In genomic region chr3:88295272-88295671, GRCm38 (mm10) we compare ENCODE assay signal across 8 mouse cellular contexts. TPM values are rescaled to one million over a fixed set of nuclear protein-coding genes. Genes with fewer than 3 reads are reported as not detected.
DNase-seq lines count a peak whose midpoint lies in the region; ATAC-seq and TF ChIP-seq lines count a peak whose summit lies in the region.
"Not testable (repeated sequence)": the region's sequence is repeated elsewhere in the genome, so short reads cannot be mapped to it uniquely, and the experiment has no call there.
"Had no signal": no experiment of that assay in that cellular context is flagged by ENCODE, and none has a peak within 500 bp of the region (broad histone marks: within the 10 kb centered on the region; RNA-seq: fewer than 3 reads in every experiment).

No protein-coding gene starts in this region.

- not testable (repeated sequence) for H3K4me1 ChIP-seq in bone marrow macrophage, adult 2 months (ENCODE audit: control insufficient read depth, insufficient read depth, low read length)
- H3K4me1 ChIP-seq in forebrain, embryonic 10.5 days, result peaks cover 28% of the 10 kb centered on the region
- H3K4me1 ChIP-seq in heart, embryonic 12.5 days (replicated peaks), result peaks cover 14% of the 10 kb centered on the region
- peaks cover 26% of the 10 kb centered on the region for H3K4me1 ChIP-seq in hindbrain, embryonic 15.5 days (replicated peaks)
- peaks cover 16% of the 10 kb centered on the region for H3K4me1 ChIP-seq in limb, embryonic 12.5 days (replicated peaks)
- peaks cover 20% of the 10 kb centered on the region for H3K4me1 ChIP-seq in liver, postnatal 0 days (ENCODE audit: insufficient read depth)
- peaks cover 21% of the 10 kb centered on the region for H3K4me1 ChIP-seq in midbrain, embryonic 15.5 days

- H3K36me3 ChIP-seq in forebrain, embryonic 10.5 days (replicated peaks), result peaks cover 21% of the 10 kb centered on the region
- peaks cover 11% of the 10 kb centered on the region for H3K36me3 ChIP-seq in heart, embryonic 12.5 days
- H3K36me3 ChIP-seq in hindbrain, embryonic 15.5 days, result peaks cover 11% of the 10 kb centered on the region
- H3K36me3 ChIP-seq in limb, embryonic 12.5 days, result peaks cover 15% of the 10 kb centered on the region
- not testable (repeated sequence) for H3K36me3 ChIP-seq in liver, postnatal 0 days (replicated peaks; ENCODE audit: insufficient read depth, low read length); midbrain, embryonic 15.5 days (replicated peaks)

- not testable (repeated sequence) for H3K9ac ChIP-seq in heart, embryonic 12.5 days; limb, embryonic 12.5 days (replicated peaks); liver, postnatal 0 days (replicated peaks); midbrain, embryonic 15.5 days
- peak overlapping the region; percentile 57; the same call in 1 of the 2 replicates for H3K9ac ChIP-seq in hindbrain, embryonic 15.5 days

- 78% methylated on average over 1 of the region's 1 CpGs for WGBS in forebrain, embryonic 10.5 days
- WGBS in heart, embryonic 12.5 days, result 77% methylated on average over 1 of the region's 1 CpGs
- WGBS in hindbrain, embryonic 15.5 days, result 76% methylated on average over 1 of the region's 1 CpGs
- 76% methylated on average over 1 of the region's 1 CpGs for WGBS in limb, embryonic 12.5 days
- 45% methylated on average over 1 of the region's 1 CpGs for WGBS in liver, postnatal 0 days (ENCODE audit: insufficient replicate concordance)
- WGBS in midbrain, embryonic 15.5 days, result 86% methylated on average over 1 of the region's 1 CpGs

- H3K27ac ChIP-seq in bone marrow macrophage, adult 2 months (ENCODE audit: insufficient read depth, low read depth, low read length), result 0 out of 2 replicates have a peak overlapping the region, but pooled peaks have one; percentile 92
- H3K27ac ChIP-seq in forebrain, embryonic 10.5 days, result peak overlapping the region; percentile 96
- not testable (repeated sequence) for H3K27ac ChIP-seq in heart, embryonic 12.5 days (ENCODE audit: poor library complexity, severe bottlenecking); hindbrain, embryonic 15.5 days (replicated peaks); limb, embryonic 12.5 days; liver, postnatal 0 days (ENCODE audit: low read depth); midbrain, embryonic 15.5 days

- not testable (repeated sequence) for DNase-seq in forebrain, embryonic 10.5 days (ENCODE audit: extremely low spot score, low spot score); liver, postnatal 0 days

- H3K27me3 ChIP-seq in forebrain, embryonic 10.5 days (ENCODE audit: poor library complexity, severe bottlenecking); heart, embryonic 12.5 days (replicated peaks); hindbrain, embryonic 15.5 days; limb, embryonic 12.5 days; liver, postnatal 0 days (ENCODE audit: insufficient read depth, low read length); midbrain, embryonic 15.5 days (replicated peaks): not testable (repeated sequence)

- TF ChIP-seq EP300 in liver, postnatal 0 days (IDR thresholded peaks at IDR 0.05; ENCODE audit: low read depth), result not testable (repeated sequence)

- peak overlapping the region; percentile 71; the same call in 1 of the 2 replicates for H3K4me2 ChIP-seq in heart, embryonic 12.5 days
- H3K4me2 ChIP-seq in hindbrain, embryonic 15.5 days, result peak overlapping the region; percentile 74
- H3K4me2 ChIP-seq in limb, embryonic 12.5 days, result peak overlapping the region; percentile 89
- peak overlapping the region; percentile 93 for H3K4me2 ChIP-seq in liver, postnatal 0 days (ENCODE audit: low read depth, low read length)
- H3K4me2 ChIP-seq in midbrain, embryonic 15.5 days, result not testable (repeated sequence)

- not testable (repeated sequence) for TF ChIP-seq POLR2A in bone marrow macrophage, adult 2 months (IDR thresholded peaks at IDR 0.05; ENCODE audit: borderline replicate concordance, low read depth, low read length)

- H3K9me3 ChIP-seq in forebrain, embryonic 10.5 days; heart, embryonic 12.5 days (replicated peaks); hindbrain, embryonic 15.5 days; limb, embryonic 12.5 days; liver, postnatal 0 days (ENCODE audit: low read length); midbrain, embryonic 15.5 days: not testable (repeated sequence)

- not testable (repeated sequence) for ATAC-seq in heart, embryonic 12.5 days (ENCODE audit: insufficient number of reproducible peaks, low FRiP score); hindbrain, embryonic 15.5 days (ENCODE audit: low FRiP score, low read depth); limb, embryonic 12.5 days (ENCODE audit: insufficient number of reproducible peaks, insufficient read depth, low FRiP score, low TSS enrichment, low read depth); liver, postnatal 0 days; midbrain, embryonic 15.5 days (replicated peaks)

- not testable (repeated sequence) for TF ChIP-seq CTCF in bone marrow macrophage, adult 2 months (IDR thresholded peaks at IDR 0.05; ENCODE audit: low read depth, low read length); liver, postnatal 0 days (IDR thresholded peaks at IDR 0.05; ENCODE audit: low read depth)

- peak overlapping the region; percentile 75 for H3K4me3 ChIP-seq in bone marrow macrophage, adult 2 months (ENCODE audit: insufficient read depth, low read length)
- peak overlapping the region; percentile 84 for H3K4me3 ChIP-seq in forebrain, embryonic 10.5 days
- not testable (repeated sequence) for H3K4me3 ChIP-seq in heart, embryonic 12.5 days
- H3K4me3 ChIP-seq in hindbrain, embryonic 15.5 days, result peak overlapping the region; percentile 76; the same call in 1 of the 2 replicates
- H3K4me3 ChIP-seq in limb, embryonic 12.5 days (replicated peaks), result peak overlapping the region; percentile 73; the same call in 1 of the 2 replicates
- H3K4me3 ChIP-seq in liver, postnatal 0 days (ENCODE audit: low read depth, low read length), result peak overlapping the region; percentile 76; the same call in 1 of the 2 replicates
- peak overlapping the region; percentile 73; the same call in 1 of the 2 replicates for H3K4me3 ChIP-seq in midbrain, embryonic 15.5 days

RNA-seq across cellular contexts. Expression of gene Tsacc, which starts 1.5 kb away (rescaled TPM):
- 10.1 and 11.4 TPM in 2 replicates for polyA plus RNA-seq in bone marrow macrophage, adult 2 months (2012; ENCODE audit: insufficient read depth, insufficient read length, missing spikeins)
- polyA plus RNA-seq in forebrain, embryonic 10.5 days (2016; fragmentation: Nextera tagmentation; extraction: Ambion mirVana), result 14.3 TPM in 2 replicates
- 12.7 and 15.0 TPM in 2 replicates for polyA plus RNA-seq in heart, embryonic 12.5 days (2016; fragmentation: Nextera tagmentation; extraction: Ambion mirVana)
- 9.5 and 12.2 TPM in 2 replicates for polyA plus RNA-seq in hindbrain, embryonic 15.5 days (2015; fragmentation: Nextera tagmentation; extraction: Ambion mirVana)
- 13.5 and 14.3 TPM in 2 replicates for polyA plus RNA-seq in limb, embryonic 12.5 days (2016; fragmentation: Nextera tagmentation; extraction: Ambion mirVana)
- polyA plus RNA-seq in liver, postnatal 0 days (2015; fragmentation: Nextera tagmentation; extraction: Ambion mirVana), result 6.2 and 7.0 TPM in 2 replicates
- 8.7 and 9.9 TPM in 2 replicates for polyA plus RNA-seq in midbrain, embryonic 15.5 days (2015; fragmentation: Nextera tagmentation; extraction: Ambion mirVana)

RNA-seq across cellular contexts. Expression of gene Cct3, which starts 1.6 kb away (rescaled TPM):
- polyA plus RNA-seq in bone marrow macrophage, adult 2 months (2012; ENCODE audit: insufficient read depth, insufficient read length, missing spikeins), result 75.3 and 76.5 TPM in 2 replicates
- polyA plus RNA-seq in forebrain, embryonic 10.5 days (2016; fragmentation: Nextera tagmentation; extraction: Ambion mirVana), result 874 and 908 TPM in 2 replicates
- polyA plus RNA-seq in heart, embryonic 12.5 days (2016; fragmentation: Nextera tagmentation; extraction: Ambion mirVana), result 426 and 439 TPM in 2 replicates
- polyA plus RNA-seq in hindbrain, embryonic 15.5 days (2015; fragmentation: Nextera tagmentation; extraction: Ambion mirVana), result 446 and 451 TPM in 2 replicates
- 642 and 647 TPM in 2 replicates for polyA plus RNA-seq in limb, embryonic 12.5 days (2016; fragmentation: Nextera tagmentation; extraction: Ambion mirVana)
- 138 and 151 TPM in 2 replicates for polyA plus RNA-seq in liver, postnatal 0 days (2015; fragmentation: Nextera tagmentation; extraction: Ambion mirVana)
- 442 and 444 TPM in 2 replicates for polyA plus RNA-seq in midbrain, embryonic 15.5 days (2015; fragmentation: Nextera tagmentation; extraction: Ambion mirVana)

RNA-seq across cellular contexts. Expression of gene Gm38392, which starts 8.3 kb away (rescaled TPM):
- 0.48 TPM in 1 of 2 replicates, not detected in the other for polyA plus RNA-seq in bone marrow macrophage, adult 2 months (2012; ENCODE audit: insufficient read depth, insufficient read length, missing spikeins)
- polyA plus RNA-seq in forebrain, embryonic 10.5 days (2016; fragmentation: Nextera tagmentation; extraction: Ambion mirVana), result 0.14 TPM in 1 of 2 replicates, not detected in the other
- not detected in 2 replicates for polyA plus RNA-seq in heart, embryonic 12.5 days (2016; fragmentation: Nextera tagmentation; extraction: Ambion mirVana)
- 0.35 TPM in 1 of 2 replicates, not detected in the other for polyA plus RNA-seq in hindbrain, embryonic 15.5 days (2015; fragmentation: Nextera tagmentation; extraction: Ambion mirVana)
- 0.25 TPM in 1 of 2 replicates, not detected in the other for polyA plus RNA-seq in limb, embryonic 12.5 days (2016; fragmentation: Nextera tagmentation; extraction: Ambion mirVana)
- 0.64 and 1.0 TPM in 2 replicates for polyA plus RNA-seq in liver, postnatal 0 days (2015; fragmentation: Nextera tagmentation; extraction: Ambion mirVana)
- polyA plus RNA-seq in midbrain, embryonic 15.5 days (2015; fragmentation: Nextera tagmentation; extraction: Ambion mirVana), result not detected in 2 replicates
- polyA plus RNA-seq: small intestine, adult 2 months had no signal

RNA-seq across cellular contexts. Expression of gene Glmp, which starts 29.6 kb away (rescaled TPM):
- 401 and 428 TPM in 2 replicates for polyA plus RNA-seq in bone marrow macrophage, adult 2 months (2012; ENCODE audit: insufficient read depth, insufficient read length, missing spikeins)
- 114 and 124 TPM in 2 replicates for polyA plus RNA-seq in forebrain, embryonic 10.5 days (2016; fragmentation: Nextera tagmentation; extraction: Ambion mirVana)
- 167 and 172 TPM in 2 replicates for polyA plus RNA-seq in heart, embryonic 12.5 days (2016; fragmentation: Nextera tagmentation; extraction: Ambion mirVana)
- polyA plus RNA-seq in hindbrain, embryonic 15.5 days (2015; fragmentation: Nextera tagmentation; extraction: Ambion mirVana), result 119 and 125 TPM in 2 replicates
- polyA plus RNA-seq in limb, embryonic 12.5 days (2016; fragmentation: Nextera tagmentation; extraction: Ambion mirVana), result 143 and 164 TPM in 2 replicates
- 111 and 114 TPM in 2 replicates for polyA plus RNA-seq in liver, postnatal 0 days (2015; fragmentation: Nextera tagmentation; extraction: Ambion mirVana)
- 106 and 107 TPM in 2 replicates for polyA plus RNA-seq in midbrain, embryonic 15.5 days (2015; fragmentation: Nextera tagmentation; extraction: Ambion mirVana)

RNA-seq across cellular contexts. Expression of gene Tmem79, which starts 40.7 kb away (rescaled TPM):
- 0.68 and 0.71 TPM in 2 replicates for polyA plus RNA-seq in bone marrow macrophage, adult 2 months (2012; ENCODE audit: insufficient read depth, insufficient read length, missing spikeins)
- 2.7 and 3.3 TPM in 2 replicates for polyA plus RNA-seq in forebrain, embryonic 10.5 days (2016; fragmentation: Nextera tagmentation; extraction: Ambion mirVana)
- 1.4 and 1.9 TPM in 2 replicates for polyA plus RNA-seq in heart, embryonic 12.5 days (2016; fragmentation: Nextera tagmentation; extraction: Ambion mirVana)
- 1.2 and 1.7 TPM in 2 replicates for polyA plus RNA-seq in hindbrain, embryonic 15.5 days (2015; fragmentation: Nextera tagmentation; extraction: Ambion mirVana)
- polyA plus RNA-seq in limb, embryonic 12.5 days (2016; fragmentation: Nextera tagmentation; extraction: Ambion mirVana), result 2.6 and 2.9 TPM in 2 replicates
- polyA plus RNA-seq in liver, postnatal 0 days (2015; fragmentation: Nextera tagmentation; extraction: Ambion mirVana), result 1.4 TPM in 2 replicates
- 1.1 and 1.6 TPM in 2 replicates for polyA plus RNA-seq in midbrain, embryonic 15.5 days (2015; fragmentation: Nextera tagmentation; extraction: Ambion mirVana)
